Mouse (Mus musculus) brain, embryonic 14.5 days (tissue): ENCODE results near the gene Celf3.

Experiments
- CTCF ChIP-seq: fragments of 200-500 bp; IDR thresholded peaks from 2 replicates; pipeline ENCODE4 v1.5.1; 2012; ENCODE audit warnings: inconsistent platforms, mild to moderate bottlenecking, moderate library complexity, borderline replicate concordance; ENCODE audit not compliant: insufficient read depth, insufficient read length; ENCODE audit errors: extremely low read depth
- POLR2A ChIP-seq: fragments of 200-500 bp; IDR thresholded peaks from 2 replicates; pipeline ENCODE4 v1.6.1; 2012; ENCODE audit warnings: mild to moderate bottlenecking, inconsistent platforms, borderline replicate concordance; ENCODE audit not compliant: poor library complexity, insufficient read depth, insufficient read length, severe bottlenecking; ENCODE audit errors: extremely low read depth

GRCm38 (mm10) chr3:94485922-94486321 is 7.8 kb downstream of the Celf3 start:
- TF ChIP-seq POLR2A (no peak), CTCF (no peak)
